Mouse (Mus musculus): ENCODE data around the gene Col19a1. TPM values are rescaled to one million over a fixed set of nuclear protein-coding genes. Genes with fewer than 3 reads are reported as not detected.
A peak's percentile ranks its signal among the peaks of the same experiment; 100 is the strongest.

Col19a1 gene
- total RNA-seq, 2 experiments from 2014 or later = 7.5 to 7.8 TPM

GRCm38 (mm10) chr1:24310847-24311246 is 276.4 kb downstream of the Col19a1 start:
- DNase-seq = no peak

- no peak for DNase-seq
Observed at GRCm38 (mm10) chr1:24310193-24310592, 277.1 kb downstream of the Col19a1 start.

GRCm38 (mm10) chr1:24303077-24303476 is 284.2 kb downstream of the Col19a1 start:
- DNase-seq = no peak

GRCm38 (mm10) chr1:24302674-24303073 is 284.6 kb downstream of the Col19a1 start:
- DNase-seq = peak; percentile 54

- no peak for DNase-seq
Observed at GRCm38 (mm10) chr1:24300700-24301099, 286.6 kb downstream of the Col19a1 start.

GRCm38 (mm10) chr1:24294979-24295942 is 292.0 kb downstream of the Col19a1 start:
- DNase-seq = no peak

GRCm38 (mm10) chr1:24292515-24292914 is 294.8 kb downstream of the Col19a1 start:
- no peak for DNase-seq

- DNase-seq = no peak
Observed at GRCm38 (mm10) chr1:24286360-24286759, 300.9 kb downstream of the Col19a1 start.

- no peak for DNase-seq
Observed at GRCm38 (mm10) chr1:24267022-24267421, 320.2 kb downstream of the Col19a1 start.

- no peak for DNase-seq
Observed at GRCm38 (mm10) chr1:24261181-24261580, 326.1 kb downstream of the Col19a1 start.

- no peak for DNase-seq
Observed at GRCm38 (mm10) chr1:24259419-24259818, 327.9 kb downstream of the Col19a1 start.

GRCm38 (mm10) chr1:24257961-24258360 is 329.3 kb downstream of the Col19a1 start:
- DNase-seq = no peak

- DNase-seq = peak; percentile 16
Observed at GRCm38 (mm10) chr1:24249105-24249664, 338.1 kb downstream of the Col19a1 start.

- DNase-seq = no peak
Observed at GRCm38 (mm10) chr1:24248294-24249104, 338.8 kb downstream of the Col19a1 start.

GRCm38 (mm10) chr1:24245700-24246375 is 341.4 kb downstream of the Col19a1 start:
- no peak for DNase-seq

GRCm38 (mm10) chr1:24244931-24245330 is 342.3 kb downstream of the Col19a1 start:
- DNase-seq = no peak

- no peak for DNase-seq
Observed at GRCm38 (mm10) chr1:24240039-24240691, 347.1 kb downstream of the Col19a1 start.

- no peak for DNase-seq
Observed at GRCm38 (mm10) chr1:24236330-24236729, 350.9 kb downstream of the Col19a1 start.

GRCm38 (mm10) chr1:24231504-24232270 is 355.6 kb downstream of the Col19a1 start:
- no peak for DNase-seq

- no peak for DNase-seq
Observed at GRCm38 (mm10) chr1:24230428-24230827, 356.8 kb downstream of the Col19a1 start.

GRCm38 (mm10) chr1:24229552-24229951 is 357.7 kb downstream of the Col19a1 start:
- no peak for DNase-seq
